Comparison of ENCODE assay signal across 9 mouse cellular contexts in the genomic region with DNA sequence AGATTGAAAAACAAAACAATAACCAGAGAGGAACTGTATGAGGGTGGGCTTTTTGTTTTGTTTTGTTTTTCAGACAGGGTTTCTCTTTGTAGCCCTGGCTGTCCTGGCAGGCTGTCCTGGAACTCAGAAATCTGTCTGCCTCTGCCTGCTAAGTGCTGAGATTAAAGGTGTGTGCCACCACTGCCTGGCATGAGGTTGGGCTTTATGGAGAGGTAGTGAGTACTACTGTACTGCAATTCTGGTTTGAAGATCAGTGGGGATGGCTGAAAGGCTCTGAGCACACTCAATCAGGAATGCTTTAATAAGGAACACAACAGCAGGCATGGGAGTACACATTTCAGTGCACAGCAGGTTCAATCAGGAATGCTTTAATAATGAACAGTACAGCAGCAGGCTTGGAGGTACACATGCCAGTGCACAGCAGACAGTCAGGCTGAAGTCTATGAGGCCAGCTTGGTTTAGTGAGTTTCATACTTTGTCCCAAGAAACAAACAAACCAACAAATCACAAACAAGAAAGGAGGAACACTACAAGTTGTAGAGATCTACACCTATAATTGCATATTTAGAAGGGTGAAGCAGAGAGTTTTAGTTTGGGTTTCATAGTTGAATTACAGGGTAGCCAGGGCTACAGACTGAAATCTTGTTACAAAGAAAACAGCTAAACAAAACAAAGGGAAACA. TPM values are rescaled to one million over a fixed set of nuclear protein-coding genes. Genes with fewer than 3 reads are reported as not detected.
A peak's percentile ranks its signal among the peaks of the same experiment; 100 is the strongest.
DNase-seq lines count a peak whose midpoint lies in the region; ATAC-seq and TF ChIP-seq lines count a peak whose summit lies in the region.
"Had no signal": no experiment of that assay in that cellular context is flagged by ENCODE, and none has a peak within 500 bp of the region (broad histone marks: within the 10 kb centered on the region; RNA-seq: fewer than 3 reads in every experiment).

No protein-coding gene starts in this region.

- H3K9me3 ChIP-seq in heart, embryonic 16.5 days (replicated peaks; ENCODE audit: control insufficient read depth, low read length): no peaks in the 10 kb centered on the region
- H3K9me3 ChIP-seq in limb, embryonic 12.5 days: no peaks in the 10 kb centered on the region

- no peak overlapping the region for H3K4me2 ChIP-seq in heart, embryonic 16.5 days (ENCODE audit: low read depth, low read length)
- peak overlapping the region; percentile 85 for H3K4me2 ChIP-seq in limb, embryonic 12.5 days

- no peak for DNase-seq in heart, postnatal 10 days
- DNase-seq in 3T3-L1 (ENCODE audit: low read depth, low spot score): peak; percentile 48
- DNase-seq in embryo, embryonic 9.5 days (ENCODE audit: extremely low spot score): peak; percentile 33
- DNase-seq in cerebellum, postnatal 25 days: no peak
- no peak for DNase-seq in cerebellum, adult 2 months
- DNase-seq in gastrocnemius, postnatal 4 days (ENCODE audit: low spot score in 2 of 2): no peak

- no peak for ATAC-seq in heart, embryonic 16.5 days (replicated peaks; ENCODE audit: extremely low read depth, insufficient read depth, low FRiP score)
- no peak for ATAC-seq in limb, embryonic 12.5 days (ENCODE audit: insufficient number of reproducible peaks, insufficient read depth, low FRiP score, low TSS enrichment, low read depth)
- ATAC-seq: Patski had no signal

- H3K36me3 ChIP-seq in heart, embryonic 16.5 days (ENCODE audit: control insufficient read depth, insufficient read depth): no peaks in the 10 kb centered on the region
- H3K36me3 ChIP-seq in limb, embryonic 12.5 days: no peaks in the 10 kb centered on the region

- TF ChIP-seq POLR2A in cerebellum, adult 2 months (IDR thresholded peaks at IDR 0.05; ENCODE audit: borderline replicate concordance, insufficient read depth, low read length): no peak

- peak overlapping the region; percentile 0; the same call in 1 of the 2 replicates for H3K27ac ChIP-seq in heart, embryonic 16.5 days (ENCODE audit: low read length)
- peak overlapping the region; percentile 96 for H3K27ac ChIP-seq in limb, embryonic 12.5 days
- H3K27ac ChIP-seq in cerebellum, adult 2 months (ENCODE audit: insufficient read depth, low read length): no peak overlapping the region

- no peak overlapping the region for H3K9ac ChIP-seq in heart, embryonic 16.5 days (ENCODE audit: low read length)
- peak overlapping the region; percentile 31; the same call in 1 of the 2 replicates for H3K9ac ChIP-seq in limb, embryonic 12.5 days (replicated peaks)

- TF ChIP-seq CTCF in cerebellum, adult 2 months (IDR thresholded peaks at IDR 0.05; ENCODE audit: borderline replicate concordance, insufficient read depth, low read depth, low read length): no peak

- H3K27me3 ChIP-seq in heart, embryonic 16.5 days (ENCODE audit: control insufficient read depth, insufficient read depth, low read length): no peaks in the 10 kb centered on the region
- H3K27me3 ChIP-seq in limb, embryonic 12.5 days: no peaks in the 10 kb centered on the region
- H3K27me3 ChIP-seq in cerebellum, adult 2 months (ENCODE audit: control insufficient read depth, insufficient read depth, low read length): no peaks in the 10 kb centered on the region
- H3K27me3 ChIP-seq: Patski had no signal

- intact Hi-C loops in heart, postnatal 10 days (cut with DNase I): loop anchor here (5.0 kb wide), 3 partner anchors 51 to 1541 kb away; a partner anchor contains a TSS

- H3K4me3 ChIP-seq in heart, embryonic 16.5 days (ENCODE audit: low read length): no peak overlapping the region
- H3K4me3 ChIP-seq in limb, embryonic 12.5 days (replicated peaks): no peak overlapping the region
- H3K4me3 ChIP-seq in cerebellum, adult 2 months (replicated peaks; ENCODE audit: insufficient read depth, low read depth, low read length): no peak overlapping the region

- peaks cover 13% of the 10 kb centered on the region for H3K4me1 ChIP-seq in heart, embryonic 16.5 days (ENCODE audit: control insufficient read depth, insufficient read depth, low read length)
- H3K4me1 ChIP-seq in limb, embryonic 12.5 days (replicated peaks): peaks cover 34% of the 10 kb centered on the region
- no peaks in the 10 kb centered on the region for H3K4me1 ChIP-seq in cerebellum, adult 2 months (ENCODE audit: control insufficient read depth, insufficient read depth, low read length)

RNA-seq across cellular contexts. Expression of a gene that starts 2.1 kb away (rescaled TPM):
- 48.7 and 49.1 TPM in 2 replicates for polyA plus RNA-seq in heart, embryonic 16.5 days (2015; fragmentation: Nextera tagmentation; extraction: Ambion mirVana)
- 100 to 1,000 TPM; 167 to 189 TPM for total RNA-seq in heart, postnatal 10 days (2021)
- 139 and 158 TPM in 2 replicates for polyA plus RNA-seq in limb, embryonic 12.5 days (2016; fragmentation: Nextera tagmentation; extraction: Ambion mirVana)
- polyA plus RNA-seq in cerebellum, adult 2 months (2012; rRNA removed): 5.8 and 8.0 TPM in 2 replicates
- total RNA-seq in gastrocnemius, postnatal 4 days (2021): 100 to 1,000 TPM; 302 to 338 TPM

RNA-seq across cellular contexts. Expression of a gene that starts 8.0 kb away (rescaled TPM):
- polyA plus RNA-seq in heart, embryonic 16.5 days (2015; fragmentation: Nextera tagmentation; extraction: Ambion mirVana): 1.4 and 1.8 TPM in 2 replicates
- 10 to 100 TPM; 26.2 to 30.6 TPM for total RNA-seq in heart, postnatal 10 days (2021)
- polyA plus RNA-seq in limb, embryonic 12.5 days (2016; fragmentation: Nextera tagmentation; extraction: Ambion mirVana): 9.5 and 11.3 TPM in 2 replicates
- 2.0 and 2.8 TPM in 2 replicates for polyA plus RNA-seq in cerebellum, adult 2 months (2012; rRNA removed)
- 10 to 100 TPM; 55.2 to 69.3 TPM for total RNA-seq in gastrocnemius, postnatal 4 days (2021)

RNA-seq across cellular contexts. Expression of a gene that starts 9.3 kb away (rescaled TPM):
- polyA plus RNA-seq in heart, embryonic 16.5 days (2015; fragmentation: Nextera tagmentation; extraction: Ambion mirVana): 1.2 and 1.8 TPM in 2 replicates
- 10 to 100 TPM; 32.3 to 37.7 TPM for total RNA-seq in heart, postnatal 10 days (2021)
- 1.9 and 2.7 TPM in 2 replicates for polyA plus RNA-seq in limb, embryonic 12.5 days (2016; fragmentation: Nextera tagmentation; extraction: Ambion mirVana)
- 1.2 and 1.9 TPM in 2 replicates for polyA plus RNA-seq in cerebellum, adult 2 months (2012; rRNA removed)
- 10 to 100 TPM; 51.6 to 79.2 TPM for total RNA-seq in gastrocnemius, postnatal 4 days (2021)

RNA-seq across cellular contexts. Expression of a gene that starts 9.5 kb away (rescaled TPM):
- 0.37 and 2.4 TPM in 2 replicates for polyA plus RNA-seq in heart, embryonic 16.5 days (2015; fragmentation: Nextera tagmentation; extraction: Ambion mirVana)
- 100 to 1,000 TPM; 116 to 129 TPM for total RNA-seq in heart, postnatal 10 days (2021)
- 12.5 and 21.2 TPM in 2 replicates for polyA plus RNA-seq in limb, embryonic 12.5 days (2016; fragmentation: Nextera tagmentation; extraction: Ambion mirVana)
- 0.65 and 0.98 TPM in 2 replicates for polyA plus RNA-seq in cerebellum, adult 2 months (2012; rRNA removed)
- total RNA-seq in gastrocnemius, postnatal 4 days (2021): 100 to 1,000 TPM; 240 to 292 TPM

RNA-seq across cellular contexts. Expression of a gene that starts 12.3 kb away (rescaled TPM):
- 4.2 and 5.1 TPM in 2 replicates for polyA plus RNA-seq in heart, embryonic 16.5 days (2015; fragmentation: Nextera tagmentation; extraction: Ambion mirVana)
- total RNA-seq in heart, postnatal 10 days (2021): 100 to 1,000 TPM; 285 to 300 TPM
- polyA plus RNA-seq in limb, embryonic 12.5 days (2016; fragmentation: Nextera tagmentation; extraction: Ambion mirVana): 16.5 and 25.4 TPM in 2 replicates
- polyA plus RNA-seq in cerebellum, adult 2 months (2012; rRNA removed): 7.3 and 9.3 TPM in 2 replicates
- total RNA-seq in gastrocnemius, postnatal 4 days (2021): 100 to 1,000 TPM; 491 to 581 TPM

Comparison
In these comparisons a context has a peak if more than half of its experiments do, and no peak if none do; other contexts are left out.
1. DNase-seq: peak in 3T3-L1 (single experiment) and embryo, embryonic 9.5 days (single experiment); none in heart, postnatal 10 days (0 of 2), cerebellum, postnatal 25 days (0 of 2), cerebellum, adult 2 months (0 of 2) and gastrocnemius, postnatal 4 days (0 of 2).